Mouse (Mus musculus): ENCODE data around the gene Tmem132d.

DNA sequence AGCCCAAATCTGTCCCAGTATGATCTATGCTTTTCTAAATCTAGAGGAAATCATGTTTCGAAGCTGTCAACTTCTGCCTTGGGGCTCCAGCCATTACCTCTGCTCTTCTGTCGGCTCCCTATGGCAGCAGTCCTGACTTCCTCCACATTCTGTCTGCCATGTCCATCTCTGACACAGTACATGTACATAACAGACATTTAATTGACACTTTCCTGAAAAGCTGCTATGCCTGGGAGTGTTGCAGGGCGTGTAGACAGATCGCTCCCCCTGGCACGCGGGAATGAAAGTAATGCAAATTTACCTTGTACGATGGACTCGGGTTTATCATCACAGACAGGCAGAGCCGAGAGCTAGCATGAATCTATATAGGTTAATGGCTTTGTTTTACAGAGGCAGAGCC, 241.2 kb downstream of the Tmem132d start:
- TF ChIP-seq CTCF (conservative IDR thresholded peaks at IDR 0.05; ENCODE audit: insufficient read depth, insufficient read length, low read depth, low read length): no peak
- TF ChIP-seq POLR2A (IDR thresholded peaks at IDR 0.05; ENCODE audit: low read depth, low read length): no peak
